Mouse (Mus musculus) thymus, adult 2 months (tissue): ENCODE measurements around the gene Ppp1r1b. TPM values are rescaled to one million over a fixed set of nuclear protein-coding genes. Genes with fewer than 3 reads are reported as not detected.

Experiments used
- DNase-seq: peaks from one replicate; pipeline ENCODE4 v3.0.0; 2021
- H3K27ac ChIP-seq: fragments of 200-500 bp; 2 replicates; pipeline ENCODE4 v1.5.1; 2012; ENCODE audit warnings: low read length, control low read depth; ENCODE audit not compliant: control insufficient read depth, insufficient read depth
- H3K27me3 ChIP-seq: fragments of 200-500 bp; 2 replicates; pipeline ENCODE4 v1.6.1; 2012; ENCODE audit warnings: mild to moderate bottlenecking, low read length, moderate library complexity, mixed read lengths; ENCODE audit not compliant: control insufficient read depth, insufficient read depth
- H3K36me3 ChIP-seq: fragments of 200-500 bp; 2 replicates; pipeline ENCODE4 v1.6.1; 2012; ENCODE audit warnings: mild to moderate bottlenecking, low read length, moderate library complexity; ENCODE audit not compliant: control insufficient read depth, insufficient read depth
- H3K4me1 ChIP-seq: fragments of 200-500 bp; replicated peaks from 2 replicates; pipeline ENCODE4 v1.6.1; 2012; ENCODE audit warnings: low read length; ENCODE audit not compliant: control insufficient read depth, insufficient read depth
- H3K4me3 ChIP-seq: fragments of 200-500 bp; 2 replicates; pipeline ENCODE4 v1.5.1; 2012; ENCODE audit warnings: mild to moderate bottlenecking, low read length, control low read depth, moderate library complexity; ENCODE audit not compliant: control insufficient read depth, insufficient read depth
- CTCF ChIP-seq: fragments of 200-500 bp; IDR thresholded peaks from 2 replicates; pipeline ENCODE4 v1.5.1; 2012; ENCODE audit warnings: mild to moderate bottlenecking, control low read depth, low read length, moderate library complexity, borderline replicate concordance; ENCODE audit not compliant: control insufficient read depth, poor library complexity, insufficient read depth; ENCODE audit errors: extremely low read depth
- POLR2A ChIP-seq: fragments of 200-500 bp; IDR thresholded peaks from 2 replicates; pipeline ENCODE4 v1.6.1; 2012; ENCODE audit warnings: mild to moderate bottlenecking, low read length, control low read depth, moderate library complexity; ENCODE audit not compliant: control insufficient read depth, poor library complexity, insufficient read depth; ENCODE audit errors: extremely low read depth
- WGBS: fragments of 180-500 bp; shearing (Covaris S2); methylation state at CpG from one replicate; pipeline ENCODE4 v1.1.7; 2018; 5-methylcytosine and 5-hydroxymethylcytosine counted together
- polyA plus RNA-seq: library from polyadenylated mRNA; depleted of rRNA; stranded (reverse); fragments of >200 nt; gene quantifications from 2 replicates; pipeline ENCODE4 v1.2.3, GENCODE M21; 2012; rRNA removed

Ppp1r1b gene
- polyA plus RNA-seq, 1 experiment: 5.9 TPM

DNA sequence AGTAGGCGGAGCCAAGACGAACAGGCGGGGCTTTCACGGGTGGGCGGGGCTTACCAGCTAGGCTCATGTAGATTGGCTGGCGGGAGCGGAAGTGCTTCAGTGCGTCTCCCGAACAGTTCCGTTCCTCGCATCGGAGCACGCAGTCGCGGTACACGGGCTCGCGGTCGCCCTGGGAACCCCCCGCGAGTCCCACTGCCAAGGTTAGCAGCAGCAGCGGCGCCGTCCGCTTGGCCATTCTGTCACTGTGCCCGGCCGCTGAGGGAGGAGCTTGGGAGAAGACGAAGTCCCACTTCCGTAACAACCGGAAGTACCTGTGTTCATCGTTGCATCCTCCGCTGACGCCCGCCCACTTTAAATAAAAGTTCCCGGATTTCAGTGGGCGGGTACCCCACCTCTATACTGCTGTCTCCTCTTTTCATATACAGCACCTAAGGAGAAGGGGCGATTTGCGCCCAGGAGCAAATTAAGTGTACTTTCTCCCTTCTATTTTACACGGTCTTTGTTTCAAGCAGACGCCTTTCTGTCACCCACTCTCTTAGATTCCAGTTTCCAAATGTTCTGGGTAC lies 52.0 kb downstream of the Ppp1r1b start, which contains the start of gene Pgap3:
TSS of gene Pgap3 (minus strand) at position 330 of the 566 bp plus-strand sequence.
- peak; percentile 80 for DNase-seq
- 1% methylated on average over 40 of the region's 40 CpGs for WGBS
- peak; percentile 56; the same call in 1 of the 2 replicates for TF ChIP-seq POLR2A
- peak; percentile 43; the same call in 1 of the 2 replicates for TF ChIP-seq CTCF
- no peaks in the 10 kb centered on the region; the same call in 1 of the 2 replicates for H3K27me3 ChIP-seq
- H3K4me3 ChIP-seq: peak within 1 kb of the TSS; percentile 73
- H3K27ac ChIP-seq: peak within 1 kb of the TSS; percentile 56
- H3K36me3 ChIP-seq: no peaks in the 10 kb centered on the region
- peaks cover 3% of the 10 kb centered on the region for H3K4me1 ChIP-seq

DNA sequence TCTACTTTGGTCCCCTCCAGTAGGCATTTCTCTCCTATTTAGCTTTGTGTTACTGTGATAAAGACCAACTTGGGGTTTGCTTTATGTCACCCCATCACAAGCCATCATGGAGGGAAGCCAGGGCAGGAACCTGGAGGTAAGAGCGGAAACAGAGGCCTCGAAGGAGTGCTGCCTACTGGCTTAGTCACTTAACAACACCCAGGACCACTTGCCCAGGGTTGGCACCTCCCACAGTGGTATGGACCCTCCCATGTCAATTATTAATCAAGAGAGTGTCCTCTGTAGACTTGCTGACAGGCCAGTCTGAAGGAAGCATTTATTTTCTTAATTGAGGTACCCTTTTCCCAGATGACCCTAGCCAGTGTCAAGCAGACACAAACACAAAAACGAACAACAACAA lies 52.6 kb downstream of the Ppp1r1b start:
- H3K4me3 ChIP-seq: no peak overlapping the region
- H3K27ac ChIP-seq: no peak overlapping the region

DNA sequence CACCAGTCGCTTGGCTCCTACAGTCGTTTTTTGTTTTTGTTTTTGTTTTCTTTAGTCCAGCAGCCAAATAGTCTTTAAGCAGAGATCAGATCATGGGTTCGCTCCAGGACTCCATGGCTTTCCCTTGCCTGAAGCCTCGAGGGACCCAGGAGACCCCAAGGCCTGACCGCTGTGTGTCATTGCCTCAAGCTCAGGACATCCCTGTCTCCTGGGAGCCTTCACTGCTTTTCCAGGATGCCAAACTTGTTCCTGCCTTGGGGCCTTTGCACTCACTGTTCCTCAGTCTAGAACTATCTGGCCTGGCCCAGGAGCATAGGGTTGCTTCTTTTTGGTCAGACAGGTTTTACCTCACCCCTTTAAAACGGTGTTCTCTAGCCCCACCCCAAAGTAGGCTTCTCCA lies 58.4 kb downstream of the Ppp1r1b start:
- H3K27ac ChIP-seq: no peak overlapping the region
- TF ChIP-seq CTCF: no peak
- TF ChIP-seq POLR2A: no peak
- no peak overlapping the region for H3K4me3 ChIP-seq
- no peaks in the 10 kb centered on the region for H3K36me3 ChIP-seq
- no peaks in the 10 kb centered on the region for H3K4me1 ChIP-seq
- peaks cover 7% of the 10 kb centered on the region; the same call in 1 of the 2 replicates for H3K27me3 ChIP-seq
- no peak for DNase-seq
- WGBS: 89% methylated on average over 6 of the region's 6 CpGs

More for the DNA sequence above, 52.6 kb downstream of the Ppp1r1b start:
- Histone ChIP-seq H3K4me1 (peaks cover 3% of the 10 kb centered on the region), H3K36me3 (no peaks in the 10 kb centered on the region), H3K27me3 (no peaks in the 10 kb centered on the region; the same call in 1 of the 2 replicates)
- no peak for DNase-seq
- 59% methylated on average over 3 of the region's 3 CpGs for whole genome bisulfite sequencing
- TF ChIP-seq CTCF (no peak), POLR2A (no peak)

Other genes with a start within 250 kb of the Ppp1r1b start
- 37.8 and 40.3 TPM in 2 replicates for gene Fbxl20, start 198.0 kb upstream of the Ppp1r1b start, polyA plus RNA-seq
- 29.0 and 30.8 TPM in 2 replicates for gene Med1, start 155.1 kb upstream of the Ppp1r1b start, polyA plus RNA-seq
- gene Cdk12, start 145.3 kb upstream of the Ppp1r1b start, polyA plus RNA-seq: 27.0 and 30.4 TPM in 2 replicates
- 0.12 and 0.22 TPM in 2 replicates for gene Neurod2, start 18.8 kb upstream of the Ppp1r1b start, polyA plus RNA-seq
- gene Stard3, start 10.0 kb downstream of the Ppp1r1b start, polyA plus RNA-seq: 260 and 271 TPM in 2 replicates
- 9.9 and 83.8 TPM in 2 replicates for gene Tcap, start 35.4 kb downstream of the Ppp1r1b start, polyA plus RNA-seq
- 0.77 and 1.3 TPM in 2 replicates for gene Pnmt, start 38.0 kb downstream of the Ppp1r1b start, polyA plus RNA-seq
- gene Pgap3, start 52.1 kb downstream of the Ppp1r1b start, polyA plus RNA-seq: 51.8 and 52.5 TPM in 2 replicates
- gene Erbb2, start 64.1 kb downstream of the Ppp1r1b start, polyA plus RNA-seq: 6.0 and 6.6 TPM in 2 replicates
- 70.5 and 96.7 TPM in 2 replicates for gene Mien1, start 90.6 kb downstream of the Ppp1r1b start, polyA plus RNA-seq
- 6.7 and 6.8 TPM in 2 replicates for gene Grb7, start 98.0 kb downstream of the Ppp1r1b start, polyA plus RNA-seq
- gene Ikzf3, start 197.6 kb downstream of the Ppp1r1b start, polyA plus RNA-seq: 143 and 183 TPM in 2 replicates
- 1.1 and 1.2 TPM in 2 replicates for gene Zpbp2, start 202.7 kb downstream of the Ppp1r1b start, polyA plus RNA-seq
- gene Ormdl3, start 239.0 kb downstream of the Ppp1r1b start, polyA plus RNA-seq: 66.8 and 74.6 TPM in 2 replicates
- gene Lrrc3c, start 249.9 kb downstream of the Ppp1r1b start, polyA plus RNA-seq: not detected in 2 replicates